Mouse (Mus musculus) layer of hippocampus, postnatal 10 days (tissue): ENCODE data around the gene Aplnr. TPM values are rescaled to one million over a fixed set of nuclear protein-coding genes. Genes with fewer than 3 reads are reported as not detected.
A peak's percentile ranks its signal among the peaks of the same experiment; 100 is the strongest.

Source experiments
- DNase-seq, 2 experiments: peaks; one replicate each; pipeline ENCODE4 v3.0.0; 2021; ENCODE audit warnings: low spot score in 2 of 2
- long read RNA-seq: library from polyadenylated mRNA; stranded (forward); transcript quantifications from one replicate; pipeline ENCODE4 v2.0.0, GENCODE M21; 2023
- total RNA-seq, 2 experiments: library from RNA; stranded (reverse); gene quantifications; 2 replicates each; pipeline ENCODE4 v1.2.3; 2021

The Aplnr gene
- total RNA-seq, result 10 to 100 TPM; 14.9 to 17.7 TPM
- long read RNA-seq, transcript Aplnr-201 (1 exons, 3,699 nt), result major isoform, 13 of 14 reads
- long read RNA-seq, partial matches to known transcripts, result 0 of 14 reads
- long read RNA-seq, other reads (novel, unspliced or antisense), result 1 of 14 reads

GRCm38 (mm10) chr2:85136089-85136488 is at the start of gene Aplnr:
TSS of gene Aplnr (plus strand) at chr2:85136225.
- DNase-seq, result peak in 1 of 2 experiments; percentile 6

- DNase-seq, result peak in 1 of 2 experiments; percentile 48
These were observed 47.0 kb upstream of the Aplnr start for GRCm38 (mm10) chr2:85088716-85089646.

GRCm38 (mm10) chr2:85091325-85091724 is 44.7 kb upstream of the Aplnr start:
- no peak for DNase-seq

- no peak for DNase-seq
These were observed 42.6 kb upstream of the Aplnr start for GRCm38 (mm10) chr2:85093376-85093775.

GRCm38 (mm10) chr2:85095906-85096305 is 40.1 kb upstream of the Aplnr start:
- peak; percentile 1 to 5 for DNase-seq

- peak in 1 of 2 experiments; percentile 1 for DNase-seq
These were observed 38.0 kb upstream of the Aplnr start for GRCm38 (mm10) chr2:85098014-85098413.

- peak in 1 of 2 experiments; percentile 10 for DNase-seq
These were observed 37.1 kb upstream of the Aplnr start for GRCm38 (mm10) chr2:85098824-85099511.

GRCm38 (mm10) chr2:85103201-85103600 is 32.8 kb upstream of the Aplnr start:
- peak in 1 of 2 experiments; percentile 7 for DNase-seq

- DNase-seq, result peak in 1 of 2 experiments; percentile 8
These were observed 30.5 kb upstream of the Aplnr start for GRCm38 (mm10) chr2:85105426-85106013.

GRCm38 (mm10) chr2:85106068-85106790 is 29.8 kb upstream of the Aplnr start:
- DNase-seq, result peak in 1 of 2 experiments; percentile 8

- peak in 1 of 2 experiments; percentile 4 for DNase-seq
These were observed 29.1 kb upstream of the Aplnr start for GRCm38 (mm10) chr2:85106941-85107340.

GRCm38 (mm10) chr2:85110288-85110875 is 25.6 kb upstream of the Aplnr start:
- peak; percentile 41 to 55 for DNase-seq

GRCm38 (mm10) chr2:85123187-85123868 is 12.7 kb upstream of the Aplnr start:
- peak; percentile 38 to 60 for DNase-seq

GRCm38 (mm10) chr2:85123869-85124535 is 12.0 kb upstream of the Aplnr start:
- peak; percentile 80 to 83 for DNase-seq

GRCm38 (mm10) chr2:85129496-85129971 is 6.5 kb upstream of the Aplnr start:
- peak in 1 of 2 experiments; percentile 12 for DNase-seq

- DNase-seq, result peak in 1 of 2 experiments; percentile 4
These were observed 4.8 kb upstream of the Aplnr start for GRCm38 (mm10) chr2:85131226-85131625.

- DNase-seq, result peak in 1 of 2 experiments; percentile 6
These were observed 4.3 kb upstream of the Aplnr start for GRCm38 (mm10) chr2:85131724-85132123.

GRCm38 (mm10) chr2:85132204-85132603 is 3.8 kb upstream of the Aplnr start:
- DNase-seq, result peak; percentile 1 to 8

GRCm38 (mm10) chr2:85135099-85135498 is 926 bp upstream of the Aplnr start:
- DNase-seq, result peak in 1 of 2 experiments; percentile 3
